Mouse (Mus musculus) right cerebral cortex, postnatal 36 days (tissue): Measurements from ENCODE around the gene Dolpp1.
"Not testable (repeated sequence)": the region's sequence is repeated elsewhere in the genome, so short reads cannot be mapped to it uniquely, and the experiment has no call there.

Experiments used
- DNase-seq, 2 experiments: peaks; one replicate each; pipeline ENCODE4 v3.0.0; 2022; ENCODE audit warnings: low spot score in 2 of 2, mixed read lengths in 1 of 2

The Dolpp1 gene

DNA sequence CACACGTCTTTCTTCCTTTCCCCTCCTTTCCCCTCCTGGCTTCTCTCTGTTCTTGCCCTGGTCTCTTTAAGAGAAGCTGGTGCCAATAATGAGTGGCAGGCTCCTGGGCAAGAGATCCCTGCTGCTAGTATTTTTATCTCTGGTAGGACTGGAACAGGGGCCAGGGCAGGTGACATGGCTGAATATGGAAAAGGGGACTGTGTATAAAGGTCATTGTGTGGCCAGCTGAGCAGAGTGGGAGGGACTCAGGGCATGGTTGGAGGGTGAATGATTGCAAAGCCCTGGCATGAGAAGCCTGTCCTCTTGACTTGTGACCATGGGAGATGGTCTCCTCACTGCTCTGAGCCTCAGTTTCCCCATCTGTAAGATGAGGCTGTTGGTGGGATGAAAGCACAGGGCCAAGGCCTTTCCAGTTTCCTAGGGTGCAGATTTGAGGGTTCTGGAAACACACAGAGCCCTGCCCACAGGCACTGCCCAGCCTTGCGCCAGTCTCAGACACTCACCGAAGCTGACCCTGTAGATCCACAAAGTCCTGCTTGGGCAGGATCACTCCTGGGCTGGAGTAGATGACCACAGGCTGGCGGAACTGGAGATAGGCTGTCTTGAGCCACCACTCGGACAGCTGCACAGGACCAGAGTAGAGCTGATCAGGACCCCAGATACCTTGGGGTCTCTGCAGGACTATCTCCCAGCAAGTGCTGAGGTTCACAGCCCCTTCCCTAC lies 17.6 kb downstream of the Dolpp1 start:
- no peak for DNase-seq

DNA sequence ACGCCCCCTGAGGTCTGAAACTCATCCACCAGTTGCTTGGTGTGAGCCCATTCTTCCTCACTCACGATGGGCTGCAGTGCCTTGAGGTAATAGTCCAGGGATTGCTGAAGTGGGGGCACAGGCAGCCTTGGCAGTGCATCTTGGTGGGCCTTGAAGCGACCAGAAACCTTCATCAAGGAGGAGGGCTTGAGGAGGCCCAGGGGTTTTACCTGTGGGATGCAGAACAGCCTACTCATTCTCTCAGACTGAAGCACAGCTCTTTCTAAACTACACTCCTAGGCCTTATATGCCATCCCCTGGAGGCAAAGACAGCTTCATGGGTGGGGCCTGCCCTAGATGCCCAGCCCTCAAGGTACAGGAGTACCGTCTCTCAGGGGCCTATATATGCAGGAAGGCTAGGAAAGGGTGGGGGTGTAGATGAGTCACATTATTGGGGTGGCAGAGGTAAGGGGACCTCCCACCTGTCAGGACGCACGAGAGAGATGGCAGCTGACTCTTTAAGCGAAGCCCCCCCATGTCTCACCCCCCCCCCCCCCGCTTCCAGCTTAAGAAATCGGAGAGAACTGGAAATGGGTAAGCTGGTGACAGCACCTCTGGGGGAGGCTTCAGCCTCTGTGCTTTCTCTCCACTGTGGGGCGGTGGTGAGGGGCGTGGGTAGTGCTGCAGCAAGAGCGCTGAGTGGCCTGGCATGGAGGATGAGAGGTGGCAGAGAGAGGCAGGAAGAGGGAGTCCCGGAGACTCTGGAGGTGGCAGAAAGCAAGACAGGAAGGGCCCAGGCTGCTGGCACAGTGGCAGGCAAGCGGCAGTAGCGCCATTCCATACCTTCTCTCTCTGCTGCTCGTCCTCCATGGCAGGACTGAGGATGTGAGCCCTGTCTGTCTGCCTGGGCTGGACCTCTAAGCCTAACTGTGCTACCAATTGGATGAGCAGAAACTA lies 21.3 kb downstream of the Dolpp1 start:
- DNase-seq = peak; percentile 74 to 80

GRCm38 (mm10) chr2:30414101-30414500 lies 22.0 kb downstream of the Dolpp1 start:
- no peak for DNase-seq

GRCm38 (mm10) chr2:30414681-30415080 lies 22.6 kb downstream of the Dolpp1 start:
- DNase-seq = no peak

DNA sequence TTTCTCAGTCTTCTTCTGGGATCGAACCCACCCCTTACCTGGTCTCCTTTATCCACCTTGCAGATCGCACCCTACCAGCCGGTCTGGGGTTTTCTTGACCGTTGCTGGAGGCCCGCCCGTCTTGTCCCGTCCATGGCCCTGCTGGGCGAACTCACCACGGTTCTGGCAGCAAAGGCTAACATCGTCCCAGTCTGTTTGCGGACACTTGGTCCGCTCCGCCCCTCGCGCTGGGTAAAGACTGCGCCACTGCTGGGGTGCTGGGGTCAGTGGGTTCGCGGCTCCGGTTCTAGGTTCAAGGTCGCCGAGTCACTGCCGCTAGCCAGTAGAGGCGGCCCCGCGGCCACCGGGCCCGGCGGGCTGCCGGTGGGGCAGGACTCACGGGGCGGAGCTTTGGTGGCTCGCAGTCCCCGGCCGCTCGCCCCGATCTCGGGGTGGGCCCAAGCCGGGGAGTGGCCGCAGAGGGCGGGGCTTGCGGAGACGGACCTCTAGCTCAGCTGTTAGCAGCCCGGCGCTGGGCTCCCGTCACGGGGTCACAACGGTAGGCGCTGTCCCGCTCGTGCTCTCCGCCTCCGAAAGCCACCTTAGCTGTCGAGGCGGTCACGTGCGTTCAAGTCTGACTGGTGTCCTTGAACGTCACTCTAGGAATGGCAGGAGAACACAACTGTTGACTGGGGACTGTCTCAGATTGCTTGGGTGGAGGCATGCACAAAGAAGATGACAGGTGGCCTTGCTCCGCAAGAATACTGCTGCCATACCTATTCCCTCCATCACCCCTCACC lies 23.3 kb downstream of the Dolpp1 start, which contains the start of gene Crat:
Gene Crat (minus strand): TSS at position 657 of the 779 bp plus-strand sequence.
- peak; percentile 90 to 94 for DNase-seq

DNA sequence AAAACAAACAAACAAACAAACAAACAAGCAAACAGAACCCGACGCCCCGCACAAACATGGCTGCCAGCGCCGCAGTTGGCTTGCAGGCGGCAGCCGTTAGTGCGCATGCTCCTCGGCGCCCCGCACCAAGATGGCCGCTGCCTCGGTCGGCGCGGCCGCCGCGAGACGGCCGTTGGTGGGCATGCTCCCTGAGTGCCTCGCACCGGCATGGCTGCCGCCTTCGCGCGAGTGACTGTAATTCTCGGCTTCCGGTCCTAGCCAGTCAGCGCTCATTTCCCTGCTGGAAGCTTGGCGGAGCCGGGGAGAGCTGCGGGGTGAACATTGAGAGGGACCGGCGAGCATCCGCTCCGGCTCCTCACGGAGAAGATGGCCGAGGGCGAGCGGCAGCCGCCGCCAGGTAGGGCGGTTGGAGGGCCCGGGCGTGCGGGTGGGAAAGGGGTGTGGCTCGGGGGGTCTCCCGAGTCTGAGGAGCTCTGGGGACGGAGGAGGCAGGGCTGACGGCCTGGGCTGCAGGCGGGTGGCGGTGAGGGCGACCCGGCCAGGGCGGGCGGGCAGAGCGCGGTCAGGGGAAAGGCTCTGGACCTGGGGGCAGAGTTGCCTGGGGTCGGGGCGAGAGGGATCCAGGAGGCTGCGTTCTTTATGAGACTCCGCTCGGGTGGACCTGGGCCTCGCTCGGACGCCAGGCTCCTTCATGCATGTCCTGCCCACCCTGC lies 24.0 kb downstream of the Dolpp1 start, which contains the start of gene Ptpa:
Gene Ptpa (plus strand): TSS at position 104 of the 713 bp plus-strand sequence.
- peak; percentile 86 to 87 for DNase-seq

- DNase-seq = no peak
Measured at GRCm38 (mm10) chr2:30416649-30416965, 24.6 kb downstream of the Dolpp1 start.

DNA sequence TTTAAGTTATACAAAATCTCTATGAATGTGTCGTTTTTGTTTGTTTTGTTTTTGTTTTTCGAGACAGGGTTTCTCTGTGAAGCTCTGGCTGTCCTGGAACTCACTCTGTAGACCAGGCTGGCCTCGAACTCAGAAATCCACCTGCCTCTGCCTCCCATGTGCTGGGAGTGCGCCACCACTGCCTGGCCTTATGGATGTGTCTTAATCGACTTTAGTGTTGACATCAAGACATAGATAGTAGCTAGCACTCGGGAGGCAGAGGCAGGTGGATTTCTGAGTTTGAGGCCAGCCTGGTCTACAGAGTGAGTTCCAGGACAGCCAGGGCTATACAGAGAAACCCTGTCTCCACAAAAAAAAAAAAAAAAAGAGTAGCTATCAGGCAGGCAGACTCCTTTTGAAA lies 25.1 kb downstream of the Dolpp1 start:
- not testable (repeated sequence) for DNase-seq

GRCm38 (mm10) chr2:30417595-30418165 lies 25.6 kb downstream of the Dolpp1 start:
- no peak for DNase-seq

DNA sequence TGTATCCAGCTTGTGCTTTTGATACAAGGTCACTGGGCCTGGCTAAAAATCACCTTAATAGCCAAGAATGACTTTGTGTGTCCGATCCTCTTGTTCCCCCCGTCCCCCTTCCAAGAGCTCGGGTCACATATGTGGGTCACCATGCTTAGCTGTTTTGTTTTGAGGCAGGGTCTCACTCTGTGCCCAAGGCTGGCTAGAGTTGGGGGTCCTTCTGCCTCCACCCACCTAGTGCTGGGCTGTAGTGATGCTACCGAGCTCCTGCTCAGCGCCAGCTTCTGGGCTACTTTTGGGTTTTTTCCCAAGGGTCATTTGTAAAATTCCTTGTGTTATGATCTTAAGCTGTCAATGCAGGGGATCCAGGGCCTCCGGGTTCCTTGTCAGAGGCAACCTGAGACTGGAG lies 26.2 kb downstream of the Dolpp1 start:
- DNase-seq = no peak

DNA sequence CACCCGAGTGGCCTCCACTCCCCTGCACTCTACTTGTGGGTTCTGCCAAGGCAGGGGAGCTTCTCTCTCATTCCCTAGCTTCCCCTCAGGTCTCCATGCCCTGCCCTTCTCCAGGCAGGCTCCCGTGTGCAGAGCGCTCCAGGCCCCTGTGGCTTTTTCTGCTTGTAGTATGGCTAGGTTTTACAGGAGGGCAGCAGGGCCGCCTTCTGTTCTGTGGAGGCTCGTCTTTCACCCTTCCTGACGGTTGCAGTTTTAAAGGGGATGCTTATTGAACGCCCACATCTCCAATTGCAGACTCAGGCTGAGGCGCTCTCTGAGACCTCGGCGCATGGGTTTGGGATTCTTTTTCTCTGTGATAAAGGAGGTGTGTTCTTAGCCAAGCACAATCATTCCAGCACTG lies 27.1 kb downstream of the Dolpp1 start:
- DNase-seq = no peak

DNA sequence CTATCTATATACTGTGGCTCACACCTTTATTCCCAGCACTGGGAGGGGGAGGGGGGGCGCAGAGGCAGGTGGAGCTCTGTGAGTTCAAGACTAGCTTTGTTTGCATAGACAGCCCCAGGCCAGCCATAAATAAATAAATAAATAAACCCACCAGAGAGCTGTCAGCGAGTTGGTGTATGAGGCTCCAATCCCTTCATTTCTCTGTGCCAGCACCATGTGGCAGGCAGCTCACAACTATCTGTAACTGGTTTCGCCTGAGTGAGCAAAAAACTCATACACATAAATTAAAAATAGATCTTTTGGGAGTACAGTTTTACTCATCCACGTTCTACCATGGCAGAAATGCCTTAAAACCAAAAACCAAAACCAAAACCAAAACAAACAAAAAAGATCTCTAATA lies 29.4 kb downstream of the Dolpp1 start:
- DNase-seq = no peak

DNA sequence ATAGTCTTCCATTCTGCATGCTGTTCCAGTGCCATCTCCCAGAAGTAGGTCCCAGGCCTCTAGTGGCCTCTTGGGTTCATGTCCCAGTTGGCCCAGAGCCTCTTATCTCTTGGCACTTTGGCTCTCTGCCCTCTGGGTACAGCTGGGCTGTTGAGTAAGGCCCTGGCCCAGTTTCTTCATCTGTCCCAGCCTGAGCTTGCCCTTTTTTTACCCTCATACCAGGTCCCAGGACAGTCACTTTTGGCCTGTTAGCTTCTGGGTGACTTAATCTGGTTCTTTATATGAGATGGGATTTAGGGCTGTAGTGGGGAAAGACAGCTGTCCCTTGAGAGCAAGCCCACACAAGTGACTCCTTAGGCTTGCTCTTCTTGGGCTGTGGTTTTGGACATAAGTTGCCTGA lies 37.1 kb downstream of the Dolpp1 start:
- no peak for DNase-seq

DNA sequence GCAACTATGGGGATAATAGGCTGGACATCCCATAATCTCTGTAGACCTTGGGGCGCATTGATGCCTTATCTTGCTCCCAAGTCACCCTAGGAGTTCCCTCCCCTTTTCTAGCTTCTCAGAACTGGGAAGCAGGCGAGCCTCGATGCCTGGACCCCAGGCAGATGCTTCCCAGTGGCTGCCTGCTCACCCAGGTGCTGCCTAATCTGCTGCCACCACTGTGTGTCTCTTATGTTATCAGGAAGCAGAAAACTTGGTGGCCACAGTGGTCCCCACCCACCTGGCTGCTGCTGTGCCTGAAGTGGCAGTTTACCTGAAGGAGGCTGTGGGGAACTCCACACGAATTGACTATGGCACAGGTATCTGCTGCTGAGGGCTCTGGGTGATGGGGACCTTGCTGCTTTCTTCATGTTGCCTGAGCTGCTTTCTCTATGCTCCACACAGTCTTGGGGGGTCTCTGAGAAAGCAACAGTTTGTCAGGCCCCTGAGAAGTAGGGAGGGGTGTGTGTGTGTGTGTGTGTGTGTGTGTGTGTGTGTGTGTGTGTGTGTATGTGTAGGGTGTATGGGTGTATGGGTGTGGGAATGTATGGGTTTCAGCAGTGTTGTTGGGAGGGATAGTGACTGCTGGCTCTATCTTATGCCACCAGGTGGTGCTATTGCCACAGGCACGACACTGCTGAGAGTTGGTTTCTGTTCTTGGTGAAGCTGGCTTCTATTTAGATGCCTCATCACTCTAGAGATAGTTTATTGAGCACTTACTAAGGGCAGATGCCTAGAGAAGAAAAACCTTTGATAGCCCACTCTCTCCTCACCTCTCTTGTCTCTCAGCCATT lies 43.5 kb downstream of the Dolpp1 start:
- DNase-seq = peak; percentile 52 to 63

DNA sequence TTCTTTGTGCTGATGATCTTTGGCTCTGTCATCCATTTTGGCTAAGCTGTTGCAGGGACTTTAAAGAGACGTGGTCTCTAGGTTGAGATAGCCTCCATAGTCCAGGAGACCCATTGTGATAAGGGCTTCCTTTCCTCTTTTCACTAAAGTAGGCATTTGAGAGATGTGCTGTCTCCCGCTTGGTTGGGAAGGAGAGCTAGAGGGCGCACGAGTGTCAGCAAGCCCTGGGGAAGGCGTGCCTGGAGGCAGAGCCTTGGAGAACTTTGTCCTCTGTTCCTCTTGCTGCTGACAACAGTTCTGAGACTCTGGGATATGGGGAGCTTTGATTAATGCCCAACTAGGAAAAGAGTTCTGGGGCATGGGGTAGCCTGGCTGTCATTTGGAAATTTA lies 44.1 kb downstream of the Dolpp1 start:
- DNase-seq = no peak

DNA sequence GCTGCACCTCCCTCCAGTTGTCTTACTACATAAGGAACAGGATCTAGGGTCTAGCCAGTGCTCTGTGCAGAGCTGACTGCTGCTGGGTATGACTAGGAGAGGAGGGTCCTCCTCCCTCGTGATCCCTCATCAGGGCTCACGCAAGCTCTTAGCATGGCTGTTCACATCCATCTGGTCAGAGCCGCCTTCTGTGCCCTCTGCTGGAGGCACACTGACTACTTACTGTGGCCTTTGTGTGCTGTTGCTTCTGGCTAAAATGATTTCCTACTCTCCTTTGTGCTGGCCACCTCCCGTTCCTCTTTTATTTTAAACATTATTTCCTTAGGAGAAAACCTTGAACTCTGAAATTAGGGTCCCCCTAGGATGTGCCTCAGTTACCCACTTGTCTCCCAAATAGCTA lies 44.8 kb downstream of the Dolpp1 start:
- DNase-seq = no peak

GRCm38 (mm10) chr2:30437791-30438190 lies 45.7 kb downstream of the Dolpp1 start:
- no peak for DNase-seq

DNA sequence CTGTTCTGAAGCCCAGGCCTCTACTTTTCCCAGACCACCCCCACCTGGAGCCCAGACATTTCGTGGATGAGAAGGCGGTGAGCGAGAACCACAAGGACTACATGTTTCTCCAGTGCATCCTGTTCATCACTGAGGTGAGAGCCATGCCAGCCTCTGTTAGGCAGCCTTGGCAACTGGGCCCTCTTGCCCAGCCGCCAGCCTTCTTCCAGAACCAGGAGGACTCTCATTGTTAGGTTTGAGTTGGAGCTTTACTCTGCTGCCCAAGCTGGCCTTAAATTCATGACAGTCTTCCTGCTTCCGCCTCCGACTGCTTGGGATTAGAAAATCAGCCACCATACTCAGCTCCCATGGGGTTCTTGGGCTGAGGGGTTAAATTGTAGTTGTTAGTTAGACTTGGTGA lies 47.6 kb downstream of the Dolpp1 start:
- DNase-seq = no peak

GRCm38 (mm10) chr2:30440211-30440700 lies 48.2 kb downstream of the Dolpp1 start:
- no peak for DNase-seq
